Mouse (Mus musculus): ENCODE measurements at regions not wholly inside any gene's neighbourhood (a gene's known extent, or its start where the extent isn't known, plus 50 kb on each side); places are given as distances from the start of the nearest gene placed in this dataset.

DNA sequence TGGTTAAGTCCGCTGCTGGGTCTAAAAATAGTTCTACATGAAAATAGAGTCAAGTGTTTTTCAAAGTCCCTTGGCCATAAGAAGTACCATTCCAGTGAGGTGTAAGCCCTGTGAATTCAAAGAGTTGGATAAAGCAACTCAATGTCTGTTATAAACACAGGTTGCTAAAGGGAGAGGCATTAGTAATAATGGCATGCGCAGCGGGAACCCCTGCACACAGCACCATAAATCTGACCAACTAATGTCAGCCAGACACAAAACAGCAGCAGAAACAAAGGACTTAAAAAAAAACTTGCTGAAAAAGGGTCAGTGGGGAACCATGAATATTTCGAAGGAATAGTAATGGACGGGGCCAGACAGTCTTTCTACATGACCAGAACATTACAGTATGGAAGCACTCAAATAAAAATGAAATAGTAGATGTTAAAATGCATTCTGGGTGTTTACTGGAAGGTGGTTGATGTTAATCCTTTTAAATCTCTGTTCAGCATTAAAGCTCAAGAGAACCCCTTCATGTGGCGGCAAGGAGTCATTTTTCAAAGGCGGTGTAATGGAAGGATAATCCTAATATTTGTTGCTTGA is 52.7 kb upstream of the Csl start:
- intact Hi-C loops (cut with DNase I): no loop called here
- DNase-seq (ENCODE audit: low spot score in 2 of 2): no peak

- no peak for DNase-seq (ENCODE audit: low spot score in 2 of 2)
- intact Hi-C loops (cut with DNase I): no loop called here
These were observed 52.0 kb upstream of the Csl start for GRCm38 (mm10) chr10:99811430-99811829.
